Mouse (Mus musculus) urinary bladder, adult 2 months (tissue): ENCODE results near the gene Slc6a21. TPM values are rescaled to one million over a fixed set of nuclear protein-coding genes. Genes with fewer than 3 reads are reported as not detected.

Experiments used
- DNase-seq: peaks from one replicate; pipeline ENCODE4 v3.0.0; 2022; ENCODE audit warnings: low spot score
- polyA plus RNA-seq: library from polyadenylated mRNA; depleted of rRNA; stranded (reverse); fragments of >200 nt; gene quantifications from 2 replicates; pipeline ENCODE4 v1.2.3, GENCODE M21; 2012; rRNA removed

The Slc6a21 gene
- polyA plus RNA-seq = not detected in 2 replicates

- DNase-seq = peak; percentile 72
These were observed at the start of gene Slc6a21 for GRCm38 (mm10) chr7:45277136-45277760. TSS of gene Slc6a21 (plus strand) at chr7:45277513.

- no peak for DNase-seq
These were observed 48.8 kb upstream of the Slc6a21 start for GRCm38 (mm10) chr7:45228548-45228947.

GRCm38 (mm10) chr7:45229046-45229445 is 48.3 kb upstream of the Slc6a21 start:
- no peak for DNase-seq

GRCm38 (mm10) chr7:45229459-45230203 is 47.7 kb upstream of the Slc6a21 start:
- DNase-seq = no peak

- no peak for DNase-seq
These were observed 46.1 kb upstream of the Slc6a21 start for GRCm38 (mm10) chr7:45231192-45231591.

- no peak for DNase-seq
These were observed 45.4 kb upstream of the Slc6a21 start for GRCm38 (mm10) chr7:45231941-45232340.

- DNase-seq = no peak
These were observed 44.4 kb upstream of the Slc6a21 start for GRCm38 (mm10) chr7:45232716-45233465.

- no peak for DNase-seq
These were observed 43.6 kb upstream of the Slc6a21 start for GRCm38 (mm10) chr7:45233580-45234332.

GRCm38 (mm10) chr7:45234333-45234841 is 42.9 kb upstream of the Slc6a21 start:
- DNase-seq = no peak

GRCm38 (mm10) chr7:45234922-45235571 is 42.3 kb upstream of the Slc6a21 start:
- DNase-seq = no peak

GRCm38 (mm10) chr7:45235656-45236180 is 41.6 kb upstream of the Slc6a21 start:
- DNase-seq = no peak

GRCm38 (mm10) chr7:45237747-45238699 is 39.3 kb upstream of the Slc6a21 start:
- no peak for DNase-seq

- no peak for DNase-seq
These were observed 38.4 kb upstream of the Slc6a21 start, which contains the start of gene Cd37 for GRCm38 (mm10) chr7:45238723-45239496. TSS of gene Cd37 (minus strand) at chr7:45239115.

- DNase-seq = no peak
These were observed 37.2 kb upstream of the Slc6a21 start for GRCm38 (mm10) chr7:45240109-45240508.

GRCm38 (mm10) chr7:45240633-45241388 is 36.5 kb upstream of the Slc6a21 start, which contains the start of gene Slc6a16:
TSS of gene Slc6a16 (plus strand) at chr7:45241085.
- DNase-seq = no peak

GRCm38 (mm10) chr7:45241389-45241749 is 35.9 kb upstream of the Slc6a21 start:
- no peak for DNase-seq

- DNase-seq = no peak
These were observed 29.6 kb upstream of the Slc6a21 start for GRCm38 (mm10) chr7:45247666-45248065.

GRCm38 (mm10) chr7:45253806-45254205 is 23.5 kb upstream of the Slc6a21 start:
- no peak for DNase-seq
